Mouse (Mus musculus) kidney, adult 8-10 months (tissue): ENCODE results near the gene Gm20517.

Source experiments
- DNase-seq, 2 experiments: peaks; one replicate each; pipeline ENCODE4 v3.0.0; 2022

Gene Gm20517

GRCm38 (mm10) chr17:47682836-47683235 is 71.4 kb downstream of the Gm20517 start:
- DNase-seq: no peak

- peak; percentile 96 for DNase-seq
Observed at GRCm38 (mm10) chr17:47687409-47688343, 76.3 kb downstream of the Gm20517 start.

GRCm38 (mm10) chr17:47688344-47688607 is 76.9 kb downstream of the Gm20517 start, which contains the start of gene Tomm6:
Tomm6 (minus strand) TSS chr17:47688386.
- DNase-seq: no peak

- DNase-seq: peak in 1 of 2 experiments; percentile 46
Observed at GRCm38 (mm10) chr17:47688608-47689575, 77.5 kb downstream of the Gm20517 start, which contains the start of gene Frs3. Frs3 (plus strand) TSS chr17:47689030.

GRCm38 (mm10) chr17:47689894-47690293 is 78.5 kb downstream of the Gm20517 start:
- no peak for DNase-seq

GRCm38 (mm10) chr17:47691650-47692049 is 80.3 kb downstream of the Gm20517 start:
- DNase-seq: no peak

- no peak for DNase-seq
Observed at GRCm38 (mm10) chr17:47693671-47694441, 82.5 kb downstream of the Gm20517 start.

- no peak for DNase-seq
Observed at GRCm38 (mm10) chr17:47694442-47694502, 82.9 kb downstream of the Gm20517 start, which contains the start of gene Gm21981. Gm21981 (minus strand) TSS chr17:47694455.

GRCm38 (mm10) chr17:47694503-47695336 is 83.3 kb downstream of the Gm20517 start, which contains the start of gene Prickle4:
Prickle4 (minus strand) TSS chr17:47694736.
- DNase-seq: peak; percentile 97 to 98

- DNase-seq: no peak
Observed at GRCm38 (mm10) chr17:47695337-47695710, 83.9 kb downstream of the Gm20517 start.

- peak; percentile 85 to 88 for DNase-seq
Observed at GRCm38 (mm10) chr17:47698156-47698555, 86.8 kb downstream of the Gm20517 start.

- DNase-seq: peak in 1 of 2 experiments; percentile 42
Observed at GRCm38 (mm10) chr17:47699055-47699454, 87.7 kb downstream of the Gm20517 start.

- no peak for DNase-seq
Observed at GRCm38 (mm10) chr17:47701793-47702192, 90.4 kb downstream of the Gm20517 start.

GRCm38 (mm10) chr17:47702548-47703345 is 91.4 kb downstream of the Gm20517 start:
- no peak for DNase-seq

- DNase-seq: no peak
Observed at GRCm38 (mm10) chr17:47703556-47703955, 92.2 kb downstream of the Gm20517 start.

GRCm38 (mm10) chr17:47704692-47705091 is 93.3 kb downstream of the Gm20517 start:
- no peak for DNase-seq

GRCm38 (mm10) chr17:47706196-47706595 is 94.8 kb downstream of the Gm20517 start:
- no peak for DNase-seq

GRCm38 (mm10) chr17:47707961-47708360 is 96.6 kb downstream of the Gm20517 start:
- peak in 1 of 2 experiments; percentile 51 for DNase-seq

GRCm38 (mm10) chr17:47708972-47709371 is 97.6 kb downstream of the Gm20517 start:
- DNase-seq: no peak

GRCm38 (mm10) chr17:47710036-47710435 is 98.6 kb downstream of the Gm20517 start:
- no peak for DNase-seq

- DNase-seq: no peak
Observed at GRCm38 (mm10) chr17:47711883-47712282, 100.5 kb downstream of the Gm20517 start.
